Mouse (Mus musculus) yolk sac, embryonic 10.5 days (tissue): Measurements from ENCODE around the gene Gfpt1.

Source experiments
- DNase-seq: peaks from one replicate; pipeline ENCODE4 v3.0.0-alpha.2; 2017; ENCODE audit warnings: low spot score

Gene Gfpt1

DNA sequence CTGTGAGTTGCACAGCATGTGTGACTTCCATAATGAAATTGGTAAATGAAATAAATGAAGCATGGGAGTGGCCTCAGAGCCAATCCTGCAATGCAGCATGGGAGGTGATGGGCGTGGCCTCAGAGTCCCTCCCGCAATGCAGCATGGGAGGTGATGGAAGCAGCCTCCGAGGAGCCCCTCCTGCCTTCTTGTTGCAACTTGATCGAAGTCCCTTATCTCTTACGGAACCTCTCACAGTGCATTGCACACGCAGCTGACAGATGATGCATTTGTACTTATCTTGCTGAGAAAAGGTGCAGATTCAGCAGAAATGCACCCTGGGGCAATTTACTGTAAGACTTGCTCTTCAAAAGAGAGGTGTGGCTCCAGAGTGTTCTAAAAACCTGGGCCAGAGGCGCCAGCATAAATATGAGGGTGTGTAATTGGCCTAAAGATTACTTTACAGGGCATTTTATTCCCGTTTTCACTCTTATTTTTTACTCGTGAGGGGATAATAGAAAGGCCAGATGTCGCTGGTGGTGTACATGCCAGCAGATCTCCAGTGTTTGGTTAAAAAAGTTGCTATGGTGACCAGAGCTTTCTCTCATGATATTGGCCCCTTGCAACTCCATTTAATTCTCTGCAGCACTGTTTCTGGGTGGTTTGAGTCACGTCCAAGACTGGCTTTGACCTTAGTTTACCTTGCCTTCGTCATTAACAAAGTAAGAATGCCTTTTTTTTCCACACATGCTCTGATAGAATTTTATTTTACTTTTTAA is 97.3 kb downstream of the Gfpt1 start:
- no peak for DNase-seq
